Mouse (Mus musculus) ES-E14 (cell line): ENCODE data around the gene Ankrd34a.

ENCODE experiments used
- CHD2 ChIP-seq: IDR thresholded peaks from 2 replicates; pipeline ENCODE4 v1.6.1; 2014; ENCODE audit warnings: mild to moderate bottlenecking, low read depth, low read length, inconsistent platforms
- HCFC1 ChIP-seq: IDR thresholded peaks from 2 replicates; pipeline ENCODE4 v1.6.1; 2012; ENCODE audit warnings: low read length, inconsistent platforms, borderline replicate concordance; ENCODE audit not compliant: insufficient read depth
- MAFK ChIP-seq: IDR thresholded peaks from 2 replicates; pipeline ENCODE4 v1.6.1; 2014; ENCODE audit warnings: mild to moderate bottlenecking, low read depth, low read length, inconsistent platforms; ENCODE audit not compliant: insufficient read depth
- ZC3H11A ChIP-seq: IDR thresholded peaks from 2 replicates; pipeline ENCODE4 v1.6.1; 2012; ENCODE audit warnings: low read depth, mild to moderate bottlenecking, inconsistent platforms, low read length, borderline replicate concordance
- ZNF384 ChIP-seq: IDR thresholded peaks from 2 replicates; pipeline ENCODE4 v1.6.1; 2012; ENCODE audit warnings: low read depth, low read length, inconsistent platforms

GRCm38 (mm10) chr3:96551203-96551602 is 45.2 kb upstream of the Ankrd34a start:
- TF ChIP-seq CHD2: no peak
- no peak for TF ChIP-seq ZNF384
- TF ChIP-seq ZC3H11A: 0 out of 2 replicates have a peak, but pooled peaks have one; percentile 49
- no peak for TF ChIP-seq HCFC1
- TF ChIP-seq MAFK: no peak
